Mouse (Mus musculus) hematopoietic multipotent progenitor cell, adult 10-12 weeks (in vitro differentiated cells): Measurements from ENCODE around the gene Vmn1r74. TPM values are rescaled to one million over a fixed set of nuclear protein-coding genes. Genes with fewer than 3 reads are reported as not detected.

ENCODE experiments used
- polyA plus RNA-seq: library from polyadenylated mRNA; stranded (reverse); fragments of >175 nt; gene quantifications from 2 replicates; pipeline ENCODE4 v1.2.3, GENCODE M21; 2012; ENCODE audit warnings: low replicate concordance

Vmn1r74 gene
- polyA plus RNA-seq: not detected in 2 replicates

DNA sequence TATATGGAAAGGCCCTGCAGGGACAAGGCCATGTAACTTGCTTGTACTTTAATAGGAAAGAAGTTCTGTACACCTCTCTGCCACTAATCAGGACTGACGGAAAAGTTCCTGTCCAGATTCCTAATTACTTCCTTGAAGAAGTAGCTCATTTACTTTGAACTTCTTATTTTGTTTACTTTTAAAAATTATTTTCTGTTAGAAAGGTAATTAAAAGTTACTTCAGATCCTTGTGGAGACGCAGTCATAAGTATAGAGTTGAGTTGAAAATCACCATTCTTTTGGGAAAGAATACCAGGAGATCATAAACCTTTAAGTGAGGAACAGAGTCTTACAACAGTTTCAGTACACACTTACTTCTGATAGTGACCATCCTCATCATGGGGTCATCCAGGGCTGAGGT, at the start of gene Vmn1r74:
Vmn1r74 (plus strand) TSS at position 301 of the 400 bp plus-strand sequence.

DNA sequence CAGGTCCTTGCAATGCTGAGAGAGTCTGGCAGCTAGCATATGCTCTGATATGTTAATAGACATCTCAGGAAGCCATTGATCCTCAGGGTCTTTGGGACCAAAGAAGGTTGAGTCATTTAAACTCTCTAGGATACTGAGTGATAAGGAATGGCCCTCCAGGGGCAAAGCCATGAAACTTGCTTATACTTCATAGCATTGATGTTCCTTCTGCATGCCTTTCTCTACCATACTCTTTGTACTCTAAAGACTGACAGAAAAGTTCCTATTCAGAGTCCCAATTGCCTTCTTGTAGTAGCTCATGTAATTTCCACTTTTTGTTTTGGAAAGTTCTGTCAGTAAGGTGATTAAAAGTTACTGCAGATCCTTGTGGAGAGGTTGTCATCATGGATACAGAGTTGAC, 40.5 kb downstream of the Vmn1r74 start, which contains the start of gene Vmn1r75:
Vmn1r75 (plus strand) TSS at position 301 of the 400 bp plus-strand sequence.

Other genes with a start within 250 kb of the Vmn1r74 start
- not detected in 2 replicates for gene Zscan4-ps3, start 224.7 kb upstream of the Vmn1r74 start, polyA plus RNA-seq
- gene Vmn1r72, start 153.8 kb upstream of the Vmn1r74 start, polyA plus RNA-seq: not detected in 2 replicates
- gene Vmn1r73, start 103.7 kb upstream of the Vmn1r74 start, polyA plus RNA-seq: not detected in 2 replicates
- gene Vmn1r75, start 40.6 kb downstream of the Vmn1r74 start, polyA plus RNA-seq: not detected in 2 replicates
- gene Vmn1r76, start 104.2 kb downstream of the Vmn1r74 start, polyA plus RNA-seq: not detected in 2 replicates
- not detected in 2 replicates for gene Vmn1r77, start 202.8 kb downstream of the Vmn1r74 start, polyA plus RNA-seq